Mouse (Mus musculus) embryo, embryonic 10 days (tissue): Measurements from ENCODE around the gene Slc22a15.
"Not testable (repeated sequence)": the region's sequence is repeated elsewhere in the genome, so short reads cannot be mapped to it uniquely, and the experiment has no call there.

Source experiments
- DNase-seq: peaks from one replicate; pipeline ENCODE4 v3.0.0-alpha.2; 2015; ENCODE audit warnings: low spot score

The Slc22a15 gene

DNA sequence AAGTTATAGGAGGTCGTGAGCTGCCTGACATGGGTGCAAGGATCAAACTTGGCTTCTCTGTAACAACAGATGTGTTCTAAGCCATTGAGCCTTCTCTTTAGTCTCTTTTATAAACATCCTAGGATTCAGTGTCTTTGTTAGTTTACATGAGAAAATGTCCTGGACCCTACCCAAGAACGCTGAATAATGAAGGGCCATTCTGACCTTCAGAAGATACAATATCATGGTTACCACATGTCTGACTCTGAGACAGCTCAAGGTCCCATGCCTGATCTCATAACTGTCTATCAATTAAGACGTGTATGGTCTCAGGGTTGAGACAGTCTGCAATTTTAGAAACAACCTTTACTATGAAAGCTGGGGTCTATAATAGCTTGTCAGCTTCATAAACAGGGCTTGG is 62.4 kb downstream of the Slc22a15 start:
- DNase-seq = no peak

DNA sequence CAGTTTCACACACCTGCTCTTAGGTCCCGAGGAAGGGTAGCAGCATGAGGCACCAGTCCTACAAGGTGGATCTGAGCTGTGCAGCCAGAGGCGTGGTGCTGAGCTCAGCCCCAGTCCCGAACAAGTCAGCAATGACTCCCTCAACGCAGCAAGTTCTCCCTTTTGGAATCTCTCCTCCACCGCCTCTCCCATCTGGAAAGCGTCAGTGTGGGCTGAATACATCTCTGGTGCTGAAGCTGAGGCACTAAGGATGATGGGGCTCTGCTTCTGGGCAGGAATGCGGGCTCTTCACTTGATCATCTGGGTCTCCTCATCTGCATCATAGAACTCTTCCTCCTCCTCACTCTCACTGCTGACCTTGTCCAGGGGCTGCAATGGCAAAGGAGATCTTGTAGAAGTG is 64.1 kb downstream of the Slc22a15 start:
- no peak for DNase-seq

DNA sequence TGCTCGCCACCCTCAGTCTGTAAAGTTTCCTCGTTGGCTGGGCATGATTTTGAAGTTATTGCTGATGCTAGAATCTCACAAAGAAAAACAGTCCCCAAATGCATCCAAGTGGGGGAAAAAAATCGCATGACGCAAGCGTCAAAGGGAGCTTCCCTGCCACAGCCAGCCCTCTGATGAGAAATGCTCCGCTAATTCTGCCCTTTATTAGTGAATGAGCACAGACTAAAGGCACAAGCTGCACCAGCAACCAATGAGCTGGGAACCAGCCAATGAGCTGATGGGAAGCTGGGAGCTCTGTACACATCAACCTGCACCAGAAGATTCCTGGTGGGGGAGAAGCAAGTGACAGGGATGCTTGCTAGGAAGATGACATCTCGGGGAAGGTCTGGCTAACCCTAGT is 64.5 kb downstream of the Slc22a15 start:
- DNase-seq = no peak

DNA sequence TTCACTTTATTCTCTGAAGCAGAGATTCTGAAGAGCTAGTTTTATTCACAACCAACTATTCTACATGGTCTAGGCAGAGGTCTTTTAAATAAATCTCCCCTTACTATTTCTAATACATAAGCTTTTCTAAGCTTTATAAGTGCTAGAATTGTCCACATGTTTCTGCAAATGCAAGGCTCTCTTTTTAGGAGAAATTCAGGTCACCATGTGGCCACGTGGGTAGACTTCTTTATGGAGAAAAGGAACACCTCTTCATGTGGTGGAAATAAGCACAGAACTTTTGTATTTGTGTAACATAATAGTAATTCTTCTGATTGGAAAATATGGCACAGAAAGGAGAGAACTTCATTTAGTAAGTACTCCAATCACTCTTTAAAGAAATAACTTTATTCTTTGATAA is 70.2 kb downstream of the Slc22a15 start:
- DNase-seq = no peak

DNA sequence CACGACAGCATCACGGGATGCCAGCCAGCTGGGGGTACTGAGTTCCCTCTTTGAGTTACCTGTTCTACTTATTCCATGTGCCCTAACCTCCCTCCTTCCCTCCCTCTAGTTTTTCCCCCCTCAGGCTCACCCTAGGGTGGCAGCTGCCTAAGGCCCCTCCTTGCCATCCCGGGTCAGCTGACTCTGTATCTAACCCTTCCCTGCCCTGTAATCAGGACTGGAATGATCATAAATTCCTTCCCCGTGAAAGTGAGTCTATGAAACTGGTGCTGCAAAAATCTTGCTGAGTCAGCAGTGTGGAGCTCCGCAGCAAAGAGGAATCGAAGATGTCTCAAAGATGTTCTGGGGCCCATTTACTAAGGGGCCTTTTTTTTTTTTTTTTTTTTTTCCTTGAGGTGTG is 72.9 kb downstream of the Slc22a15 start:
- DNase-seq = no peak

DNA sequence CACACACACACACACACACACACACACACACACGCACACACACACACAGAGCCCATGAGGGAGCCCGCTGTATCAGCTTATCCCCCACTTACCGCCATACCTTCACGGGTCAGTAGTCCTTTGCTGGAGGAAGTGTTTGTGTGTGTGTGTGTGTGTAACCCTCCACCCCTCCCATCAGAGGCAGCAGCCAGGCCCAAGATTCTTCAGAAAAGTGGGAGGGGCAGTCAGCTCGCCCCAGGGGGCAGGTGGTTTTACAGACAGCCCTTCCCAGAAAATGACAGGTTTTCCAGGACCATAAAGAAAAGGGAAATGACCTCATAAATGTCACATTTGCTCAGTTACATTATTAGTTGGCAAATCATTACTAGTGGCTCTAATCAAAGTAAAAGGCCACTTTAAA is 75.4 kb downstream of the Slc22a15 start, which contains the start of gene Mab21l3:
Mab21l3 (minus strand) TSS at position 144 of the 400 bp plus-strand sequence.
- no peak for DNase-seq

DNA sequence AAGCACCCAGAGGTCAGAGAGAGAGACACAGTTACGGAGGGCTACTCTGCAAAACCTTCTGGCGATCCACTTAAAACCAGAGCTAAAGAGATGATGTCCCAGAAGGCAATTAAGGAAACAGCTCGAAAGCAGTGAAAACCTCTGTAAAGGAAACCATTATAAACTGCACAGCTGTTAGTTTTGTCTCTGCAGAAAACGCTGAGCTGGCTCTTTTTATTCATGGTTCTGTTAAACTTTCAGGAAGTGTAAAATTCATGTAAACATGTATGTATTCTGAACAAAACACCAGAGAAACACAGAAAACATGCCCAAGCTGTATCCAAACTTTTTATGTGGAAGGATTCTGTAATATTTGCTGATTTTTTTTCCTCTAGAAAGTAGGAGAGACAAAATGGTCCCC is 78.2 kb downstream of the Slc22a15 start:
- no peak for DNase-seq

DNA sequence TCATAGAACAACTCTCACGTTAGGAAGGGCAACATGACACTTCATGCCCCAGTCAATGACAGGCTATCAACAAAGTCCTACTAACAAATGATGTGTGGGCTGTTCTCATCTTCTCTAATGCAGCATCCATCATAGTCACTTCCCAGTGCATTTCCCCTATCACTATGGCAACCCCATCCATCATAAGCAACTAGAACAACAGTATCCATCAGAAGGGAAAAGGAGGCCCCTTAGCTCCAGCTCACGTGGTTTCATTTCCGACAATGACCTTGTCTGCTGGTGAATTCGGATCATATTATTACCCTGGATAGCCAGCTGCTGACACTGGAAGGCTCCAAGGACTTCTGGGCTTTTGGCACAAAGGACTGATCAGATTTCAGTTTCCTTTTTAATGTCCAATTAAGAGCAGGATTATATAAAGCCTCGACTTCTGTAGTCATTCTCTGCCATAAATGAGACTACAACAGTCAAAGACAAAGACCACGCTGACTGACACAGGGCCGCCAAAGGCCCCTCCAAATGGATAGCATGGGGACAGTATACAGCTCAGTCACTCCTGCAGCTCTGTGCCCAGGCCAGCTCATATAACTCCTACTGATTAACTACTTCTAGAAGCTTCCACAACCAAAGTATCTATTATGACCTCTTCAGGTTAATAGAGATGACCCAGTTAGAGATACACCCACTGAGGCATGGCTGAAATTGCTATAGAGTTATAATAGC is 81.7 kb downstream of the Slc22a15 start:
- DNase-seq = no peak

DNA sequence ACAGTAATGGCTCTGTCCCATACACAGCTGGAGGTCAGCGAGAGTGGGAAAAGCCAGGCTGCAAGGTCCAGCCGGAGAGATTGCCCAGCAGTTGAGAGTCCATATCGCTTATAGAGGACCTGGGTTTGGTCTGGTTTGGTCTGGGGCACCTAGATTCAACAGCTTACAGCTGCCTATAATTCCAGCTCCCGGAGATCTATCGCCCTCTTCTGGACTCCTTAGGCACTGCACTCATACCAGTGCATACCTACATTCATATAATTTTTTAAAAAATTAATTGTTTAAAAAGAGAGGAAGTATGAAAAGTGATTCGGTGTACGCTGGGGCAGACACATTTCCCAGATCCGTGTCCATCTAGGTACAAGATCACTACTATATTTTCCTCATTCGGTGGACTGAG is 84.9 kb downstream of the Slc22a15 start:
- no peak for DNase-seq

DNA sequence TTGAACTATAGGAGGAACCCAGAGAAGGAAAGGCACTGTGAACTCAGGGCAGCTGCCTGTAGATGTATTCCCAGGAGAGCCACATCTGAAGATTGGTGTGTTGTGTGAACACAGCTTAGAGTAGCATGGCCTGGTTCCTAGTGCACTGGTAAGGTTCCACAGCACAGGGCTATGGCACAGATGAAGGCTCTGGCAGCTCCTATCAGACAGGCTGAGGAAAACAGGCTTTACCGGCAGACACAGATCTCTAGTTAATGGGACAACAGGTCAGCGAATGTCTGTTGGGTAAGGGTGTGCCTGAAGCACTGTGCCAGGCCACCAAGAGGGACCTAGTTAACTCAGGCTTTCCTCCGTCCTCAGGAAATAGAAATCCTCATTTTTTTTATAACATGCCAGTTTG is 87.3 kb downstream of the Slc22a15 start:
- DNase-seq = no peak

DNA sequence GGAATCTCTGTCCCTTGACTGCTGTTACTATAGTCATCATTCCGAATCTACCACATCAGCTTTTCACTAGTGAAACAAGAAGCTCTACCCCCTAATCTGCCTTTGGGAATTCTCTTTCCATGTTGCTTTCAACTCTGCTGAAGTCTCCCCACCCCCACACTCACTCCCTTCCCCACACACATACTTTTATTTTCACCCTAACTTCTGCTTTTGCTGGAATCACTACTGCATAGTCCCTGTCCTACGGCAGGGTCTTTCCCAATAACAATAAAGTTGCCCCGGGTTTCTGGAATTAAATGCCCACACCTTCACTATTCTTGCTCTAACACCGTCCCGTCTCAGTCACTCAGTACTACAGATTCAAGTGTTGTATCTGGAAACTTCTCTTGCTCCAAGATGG is 87.7 kb downstream of the Slc22a15 start:
- no peak for DNase-seq

DNA sequence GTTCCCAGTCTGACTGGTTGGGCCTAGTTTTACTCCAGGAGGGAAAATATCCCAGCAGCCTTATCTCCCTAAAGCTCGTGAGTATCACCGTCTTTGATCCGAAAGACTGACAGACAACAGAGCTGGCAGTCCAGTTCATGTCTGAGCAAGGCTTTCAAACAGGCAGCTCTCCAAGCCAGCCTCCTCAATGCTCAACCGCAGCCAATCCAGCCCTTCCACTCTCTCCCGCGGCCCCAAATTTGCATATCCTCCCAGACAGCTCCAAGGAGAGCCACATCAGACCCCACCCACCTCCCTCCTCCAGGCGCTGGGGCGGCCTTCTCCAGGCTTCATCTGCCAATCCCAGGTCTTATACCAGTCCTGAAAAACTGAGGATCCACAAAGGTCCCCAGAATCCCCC is 88.2 kb downstream of the Slc22a15 start:
- peak; percentile 89 for DNase-seq

DNA sequence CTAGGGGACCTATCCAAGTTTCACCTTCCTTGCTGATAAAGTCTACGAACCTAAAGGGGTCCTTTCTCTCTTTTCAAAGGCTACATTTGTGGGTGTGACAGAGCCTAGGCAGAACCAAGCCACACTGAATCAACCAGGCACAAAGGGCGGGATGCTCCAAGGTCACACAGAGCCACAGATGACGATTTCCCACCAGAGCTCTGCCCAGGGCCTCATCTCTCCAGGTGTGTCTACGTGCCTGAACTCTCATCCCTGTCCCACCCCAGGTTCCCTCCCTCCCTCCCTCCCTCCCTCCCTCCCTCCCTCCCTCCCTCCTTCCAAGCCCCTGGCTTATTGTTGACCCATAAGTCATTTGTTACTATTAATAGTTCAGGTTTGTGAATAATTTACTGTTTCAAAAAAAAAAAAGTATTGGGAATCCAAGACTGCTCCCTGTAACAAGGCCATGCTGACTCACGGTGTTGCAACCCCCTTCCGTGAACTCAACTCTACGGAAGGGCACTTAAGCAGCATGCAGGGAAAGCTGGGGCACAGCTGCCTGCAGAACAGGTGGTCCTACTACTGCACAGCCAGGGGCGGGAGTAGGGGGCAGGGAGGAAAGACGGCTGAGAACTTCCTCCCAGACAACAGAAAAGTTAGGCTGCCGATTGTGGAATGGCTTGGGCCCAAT is 92.9 kb downstream of the Slc22a15 start:
- DNase-seq = no peak

DNA sequence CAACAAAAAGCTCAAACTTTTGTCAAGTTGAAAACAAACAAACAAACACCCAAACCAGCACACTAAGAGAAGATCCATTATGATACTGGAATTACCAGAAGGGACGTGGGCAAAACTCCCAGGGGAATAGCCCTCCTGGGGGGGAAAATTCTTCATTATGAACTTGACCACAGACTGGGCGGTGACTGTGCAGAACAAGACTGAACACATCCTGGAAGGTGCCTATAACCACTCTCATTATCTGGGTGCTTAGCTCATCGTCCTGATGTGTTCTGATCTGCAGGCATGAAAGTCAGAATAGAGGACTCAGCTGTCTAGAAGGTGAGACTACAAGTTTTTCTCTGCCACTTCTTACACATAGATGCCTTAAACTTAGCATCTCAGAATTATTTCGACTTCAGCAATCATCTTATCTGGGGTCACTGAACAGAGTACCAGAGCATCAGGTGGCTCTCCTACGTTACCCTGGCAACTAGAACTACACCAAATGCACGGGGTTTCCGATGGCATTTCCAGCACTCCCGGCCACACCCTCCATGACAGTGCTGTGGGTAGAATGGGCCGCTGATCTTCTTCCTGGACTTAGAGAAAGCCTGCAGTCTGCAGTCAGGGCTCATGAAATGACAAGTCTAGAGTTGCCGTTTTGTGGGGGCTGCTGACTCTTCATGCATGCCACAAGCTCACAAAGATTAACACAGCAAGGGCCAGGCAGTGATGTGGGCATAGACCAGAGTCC is 94.2 kb downstream of the Slc22a15 start:
- DNase-seq = no peak

DNA sequence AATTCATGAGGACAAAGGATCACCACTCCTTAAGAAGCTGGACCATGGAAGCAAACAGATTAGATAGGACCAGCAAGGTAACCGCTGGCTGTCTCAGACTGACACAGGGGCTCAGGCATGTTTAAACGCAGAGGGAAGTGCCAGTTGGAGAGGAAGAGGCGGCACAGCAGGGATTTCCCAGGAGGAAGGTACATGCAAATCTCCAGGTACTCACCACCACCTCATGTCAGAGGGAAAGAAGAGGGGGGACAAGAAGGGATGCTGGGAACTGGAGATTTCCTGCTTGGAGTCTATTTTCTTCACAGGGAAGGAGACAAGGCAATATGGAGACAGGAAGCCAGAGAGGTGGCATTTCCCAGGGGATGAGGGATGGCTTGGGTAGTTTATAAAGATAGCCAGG is 95.7 kb downstream of the Slc22a15 start:
- DNase-seq = no peak

DNA sequence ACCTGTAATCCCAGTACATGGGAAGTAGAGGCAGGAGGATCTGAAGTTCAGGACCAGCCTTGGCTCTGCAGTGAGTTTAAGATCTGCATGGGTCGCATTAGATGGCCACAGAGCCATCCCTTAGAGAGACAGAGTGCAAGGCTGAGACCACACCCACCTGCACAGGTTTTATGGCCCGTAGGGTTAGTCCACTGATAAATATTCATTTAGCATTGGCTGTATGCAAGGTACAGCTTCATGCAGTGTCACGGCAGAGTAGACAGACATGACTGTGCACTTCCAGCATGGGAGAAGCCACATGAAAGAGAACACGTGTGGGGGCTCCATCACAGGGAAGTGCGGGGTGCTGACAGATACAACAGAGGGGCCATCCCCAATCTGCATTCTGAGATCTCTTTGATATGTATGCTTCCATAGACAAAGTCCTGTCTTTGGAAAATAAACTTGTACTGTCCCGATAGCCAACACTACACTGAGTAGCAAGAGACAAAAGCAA is 97.0 kb downstream of the Slc22a15 start:
- DNase-seq = no peak

DNA sequence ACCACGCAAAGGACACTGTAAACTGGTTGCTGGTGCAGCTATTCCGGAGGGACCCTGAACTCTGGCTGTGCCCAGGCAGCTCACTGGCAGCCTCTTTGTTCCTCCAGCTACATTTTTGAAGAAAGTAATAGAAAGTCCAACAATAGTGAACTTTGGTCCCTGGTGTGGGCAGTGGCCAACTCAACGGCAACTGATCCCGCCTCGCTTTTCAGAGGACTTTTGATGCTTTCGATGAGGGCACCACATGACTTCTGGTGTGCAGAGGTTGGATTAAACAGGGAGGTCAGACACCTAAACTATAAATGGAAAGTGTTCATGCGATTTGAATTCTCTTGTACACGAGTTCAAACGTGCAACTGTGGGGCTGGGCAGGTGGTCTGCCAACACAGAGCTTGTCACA is 99.9 kb downstream of the Slc22a15 start:
- no peak for DNase-seq

DNA sequence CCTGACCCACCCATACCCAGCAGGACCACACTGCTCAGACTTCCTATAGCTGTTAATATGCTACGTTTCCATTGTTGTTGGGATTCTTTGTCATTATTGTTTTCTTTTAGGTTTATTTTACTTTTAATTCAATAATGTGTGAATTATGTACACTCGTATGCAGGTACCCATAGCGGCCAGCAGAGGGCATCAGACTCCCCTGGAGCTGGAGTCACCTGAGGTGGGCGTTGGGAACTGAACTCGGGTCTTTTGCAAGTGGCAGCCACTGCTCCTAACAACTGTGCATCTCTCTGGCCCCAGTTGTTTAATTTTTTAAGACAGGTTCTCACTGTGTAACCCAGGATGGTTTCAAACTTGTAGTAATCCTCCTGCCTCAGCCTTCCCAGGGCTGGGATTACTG is 102.2 kb downstream of the Slc22a15 start:
- DNase-seq = no peak

DNA sequence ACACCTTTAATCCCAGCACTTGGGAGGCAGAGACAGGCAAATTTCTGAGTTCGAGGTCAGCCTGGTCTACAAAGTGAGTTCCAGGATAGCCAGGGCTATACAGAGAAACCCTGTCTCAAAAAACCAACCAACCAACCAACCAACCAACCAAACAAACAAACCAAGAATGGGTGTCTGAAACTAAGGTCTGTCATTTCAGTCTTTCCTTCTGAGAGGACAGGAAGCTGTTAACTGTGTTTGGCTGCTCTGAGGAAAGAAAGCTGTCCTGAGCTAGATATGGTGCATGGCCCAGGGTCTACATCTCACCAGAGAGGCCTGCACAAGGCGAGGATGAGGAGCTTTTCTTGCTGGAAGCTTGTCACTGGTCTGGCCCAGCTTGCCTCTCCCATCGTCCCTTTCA is 103.5 kb downstream of the Slc22a15 start:
- not testable (repeated sequence) for DNase-seq

DNA sequence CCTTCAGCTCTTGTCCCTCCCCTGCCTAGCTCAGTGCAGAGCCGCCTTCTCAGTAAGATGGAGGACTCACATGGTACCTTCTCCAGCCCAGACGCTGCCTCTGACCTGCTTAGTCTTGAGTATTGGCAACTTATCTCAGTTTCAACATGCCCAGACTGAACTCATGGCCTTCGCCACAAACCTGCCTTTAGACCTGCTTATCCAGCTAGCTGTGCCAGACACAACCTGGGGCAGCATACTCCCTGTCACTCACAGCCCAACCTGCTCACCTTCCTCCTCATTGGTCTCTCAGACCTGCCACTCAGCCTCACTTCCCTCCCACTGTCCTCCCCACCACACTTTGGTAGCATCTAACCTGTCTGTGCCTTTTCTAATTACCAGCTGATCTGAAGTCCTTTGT is 108.2 kb downstream of the Slc22a15 start:
- DNase-seq = no peak

DNA sequence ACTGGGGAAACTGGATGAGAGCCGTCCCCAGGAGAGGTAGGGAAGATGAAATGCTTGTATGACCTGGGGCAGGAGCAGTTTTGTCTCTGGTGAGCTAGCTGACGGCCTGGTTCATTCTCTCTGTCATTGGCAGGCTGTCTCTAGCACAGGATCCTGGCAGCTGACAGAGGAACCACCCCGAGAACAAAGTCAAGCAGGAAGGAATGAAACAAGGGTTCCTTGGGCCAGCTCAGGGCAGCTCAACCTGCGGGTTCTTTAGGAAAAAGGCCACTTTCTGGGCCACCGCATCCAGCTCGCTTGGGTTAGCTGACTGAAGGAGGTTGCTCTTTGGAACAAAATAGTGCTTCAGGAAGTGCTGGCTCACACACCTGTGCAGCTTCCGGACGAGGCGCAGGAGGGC is 109.5 kb downstream of the Slc22a15 start:
- no peak for DNase-seq

DNA sequence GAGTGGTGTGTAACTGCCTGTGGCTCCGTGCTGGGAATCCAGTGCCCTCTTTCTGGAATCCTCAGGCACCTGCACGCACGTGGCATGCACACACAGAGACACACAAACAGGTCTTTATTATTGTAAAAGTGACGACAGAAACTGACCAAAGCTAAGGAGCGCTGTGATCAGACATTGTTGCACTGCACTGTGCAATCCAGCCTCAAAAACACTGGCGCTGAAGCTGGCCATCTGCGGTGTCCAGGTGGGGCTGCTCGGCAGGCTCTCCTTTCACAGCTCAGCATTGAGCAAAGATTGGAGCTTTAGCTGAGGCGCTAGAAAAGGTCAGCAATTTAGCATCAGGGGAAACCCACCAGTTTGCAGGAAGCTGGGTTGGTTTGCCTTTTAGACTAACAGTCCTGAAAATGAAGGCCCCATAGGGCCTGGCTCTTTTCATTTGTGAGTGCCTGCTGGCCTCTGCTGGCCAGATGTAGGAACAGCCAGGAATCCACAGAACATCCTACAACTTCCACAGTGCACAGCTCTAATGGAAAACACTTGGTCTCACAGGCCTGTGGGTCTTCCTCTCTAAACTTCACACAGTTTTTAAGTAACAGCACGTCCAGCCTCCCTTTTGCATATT is 111.8 kb downstream of the Slc22a15 start:
- peak; percentile 72 for DNase-seq

DNA sequence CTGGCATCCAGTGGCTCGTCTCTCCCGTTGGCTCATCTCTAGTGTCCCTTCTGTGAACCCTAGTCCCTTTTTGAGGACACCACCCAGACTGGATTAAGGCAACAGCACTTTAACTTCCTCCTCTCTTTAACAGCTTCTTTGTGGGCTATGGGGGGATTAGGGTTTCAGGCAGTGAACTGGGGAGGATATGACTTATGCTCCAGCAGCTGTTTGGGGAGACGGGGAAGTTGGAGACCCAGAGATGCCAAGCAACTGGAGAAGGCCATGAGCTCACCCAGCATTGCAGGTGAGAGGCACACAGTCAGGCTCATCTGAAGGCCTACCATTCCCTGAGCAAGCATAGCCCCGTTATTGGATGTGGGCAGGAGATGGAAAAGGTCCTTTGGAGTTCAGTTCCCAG is 112.3 kb downstream of the Slc22a15 start:
- no peak for DNase-seq
